Mouse (Mus musculus): ENCODE measurements around the gene Kdr. TPM values are rescaled to one million over a fixed set of nuclear protein-coding genes. Genes with fewer than 3 reads are reported as not detected.

Gene Kdr
- polyA plus RNA-seq, 1 experiment from 2014 or later = 25.5 TPM

GRCm38 (mm10) chr5:75954778-75955330 is 23.4 kb downstream of the Kdr start:
- no peak overlapping the region for H3K27ac ChIP-seq
- H3K4me3 ChIP-seq (replicated peaks) = no peak overlapping the region
- 87% methylated on average over 3 of the region's 3 CpGs for WGBS
- ATAC-seq = no peak
- H3K9ac ChIP-seq = no peak overlapping the region
- no peaks in the 10 kb centered on the region for H3K27me3 ChIP-seq (replicated peaks)
- H3K4me2 ChIP-seq (replicated peaks) = no peak overlapping the region
- H3K9me3 ChIP-seq = no peaks in the 10 kb centered on the region
- H3K4me1 ChIP-seq (replicated peaks) = no peaks in the 10 kb centered on the region
- H3K36me3 ChIP-seq = no peaks in the 10 kb centered on the region

GRCm38 (mm10) chr5:75954218-75954617 is 24.0 kb downstream of the Kdr start:
- H3K27me3 ChIP-seq (replicated peaks) = no peaks in the 10 kb centered on the region
- no peak overlapping the region for H3K27ac ChIP-seq
- WGBS = 74% methylated on average over 3 of the region's 3 CpGs
- no peak overlapping the region for H3K4me2 ChIP-seq (replicated peaks)
- no peaks in the 10 kb centered on the region for H3K4me1 ChIP-seq (replicated peaks)
- H3K9me3 ChIP-seq = no peaks in the 10 kb centered on the region
- no peak overlapping the region for H3K9ac ChIP-seq
- ATAC-seq = no peak
- no peak overlapping the region for H3K4me3 ChIP-seq (replicated peaks)
- no peaks in the 10 kb centered on the region for H3K36me3 ChIP-seq

GRCm38 (mm10) chr5:75952131-75952795 is 26.0 kb downstream of the Kdr start:
- WGBS = 84% methylated on average over 8 of the region's 8 CpGs
- Histone ChIP-seq H3K4me2 (replicated peaks) (no peak overlapping the region), H3K9ac (no peak overlapping the region), H3K36me3 (no peaks in the 10 kb centered on the region), H3K4me3 (replicated peaks) (no peak overlapping the region), H3K4me1 (replicated peaks) (no peaks in the 10 kb centered on the region), H3K27ac (no peak overlapping the region), H3K27me3 (replicated peaks) (no peaks in the 10 kb centered on the region), H3K9me3 (no peaks in the 10 kb centered on the region)
- no peak for ATAC-seq

- Histone ChIP-seq H3K36me3 (no peaks in the 10 kb centered on the region), H3K9ac (no peak overlapping the region), H3K9me3 (no peaks in the 10 kb centered on the region), H3K4me2 (replicated peaks) (no peak overlapping the region), H3K27me3 (replicated peaks) (no peaks in the 10 kb centered on the region), H3K27ac (no peak overlapping the region), H3K4me3 (replicated peaks) (no peak overlapping the region), H3K4me1 (replicated peaks) (no peaks in the 10 kb centered on the region)
- no peak for ATAC-seq
- WGBS = 59% methylated on average over 2 of the region's 2 CpGs
Observed at GRCm38 (mm10) chr5:75950866-75951265, 27.4 kb downstream of the Kdr start.

- Histone ChIP-seq H3K4me1 (replicated peaks) (no peaks in the 10 kb centered on the region), H3K9ac (no peak overlapping the region), H3K4me2 (replicated peaks) (no peak overlapping the region), H3K9me3 (no peaks in the 10 kb centered on the region), H3K4me3 (replicated peaks) (no peak overlapping the region), H3K27ac (no peak overlapping the region), H3K27me3 (replicated peaks) (no peaks in the 10 kb centered on the region), H3K36me3 (no peaks in the 10 kb centered on the region)
- WGBS = 65% methylated on average over 4 of the region's 4 CpGs
- ATAC-seq = no peak
Observed at GRCm38 (mm10) chr5:75945394-75945793, 32.9 kb downstream of the Kdr start.

- Histone ChIP-seq H3K4me1 (replicated peaks) (0 out of 2 replicates have a peak, but pooled peaks cover 3% of the 10 kb centered on the region), H3K36me3 (no peaks in the 10 kb centered on the region), H3K27me3 (replicated peaks) (no peaks in the 10 kb centered on the region), H3K9ac (no peak overlapping the region), H3K4me3 (replicated peaks) (no peak overlapping the region), H3K9me3 (no peaks in the 10 kb centered on the region), H3K4me2 (replicated peaks) (no peak overlapping the region), H3K27ac (no peak overlapping the region)
- 94% methylated on average over 6 of the region's 6 CpGs for WGBS
- ATAC-seq = no peak
Observed at GRCm38 (mm10) chr5:75943301-75943700, 35.0 kb downstream of the Kdr start.

GRCm38 (mm10) chr5:75941775-75942580 is 36.3 kb downstream of the Kdr start:
- H3K4me3 ChIP-seq (replicated peaks) = no peak overlapping the region
- H3K9ac ChIP-seq = no peak overlapping the region
- H3K27me3 ChIP-seq (replicated peaks) = no peaks in the 10 kb centered on the region
- H3K9me3 ChIP-seq = no peaks in the 10 kb centered on the region
- no peak overlapping the region for H3K4me2 ChIP-seq (replicated peaks)
- 0 out of 2 replicates have a peak, but pooled peaks cover 3% of the 10 kb centered on the region for H3K4me1 ChIP-seq (replicated peaks)
- no peak overlapping the region for H3K27ac ChIP-seq
- no peaks in the 10 kb centered on the region for H3K36me3 ChIP-seq
- 82% methylated on average over 11 of the region's 11 CpGs for WGBS
- ATAC-seq = no peak

GRCm38 (mm10) chr5:75939144-75939732 is 39.0 kb downstream of the Kdr start:
- no peaks in the 10 kb centered on the region for H3K27me3 ChIP-seq (replicated peaks)
- WGBS = 31% methylated on average over 8 of the region's 8 CpGs
- ATAC-seq = peak; percentile 69; the same call in 1 of the 2 replicates

GRCm38 (mm10) chr5:75938012-75938411 is 40.2 kb downstream of the Kdr start:
- H3K9me3 ChIP-seq = no peaks in the 10 kb centered on the region
- no peak overlapping the region for H3K4me2 ChIP-seq (replicated peaks)
- no peak overlapping the region for H3K27ac ChIP-seq
- H3K9ac ChIP-seq = no peak overlapping the region
- no peaks in the 10 kb centered on the region for H3K27me3 ChIP-seq (replicated peaks)
- no peak for ATAC-seq
- 0 out of 2 replicates have a peak, but pooled peaks cover 3% of the 10 kb centered on the region for H3K4me1 ChIP-seq (replicated peaks)
- H3K4me3 ChIP-seq (replicated peaks) = no peak overlapping the region
- WGBS = 67% methylated on average over 4 of the region's 4 CpGs
- H3K36me3 ChIP-seq = no peaks in the 10 kb centered on the region

More at GRCm38 (mm10) chr5:75939144-75939732, 39.0 kb downstream of the Kdr start:
- H3K9ac ChIP-seq = no peak overlapping the region
- 0 out of 2 replicates have a peak, but pooled peaks cover 3% of the 10 kb centered on the region for H3K4me1 ChIP-seq (replicated peaks)
- no peak overlapping the region for H3K4me3 ChIP-seq (replicated peaks)
- H3K36me3 ChIP-seq = no peaks in the 10 kb centered on the region
- no peak overlapping the region for H3K4me2 ChIP-seq (replicated peaks)
- H3K27ac ChIP-seq = 0 out of 2 replicates have a peak overlapping the region, but pooled peaks have one; percentile 27
- no peaks in the 10 kb centered on the region for H3K9me3 ChIP-seq

- 0 out of 2 replicates have a peak, but pooled peaks cover 3% of the 10 kb centered on the region for H3K4me1 ChIP-seq (replicated peaks)
- H3K4me3 ChIP-seq (replicated peaks) = no peak overlapping the region
- no peaks in the 10 kb centered on the region for H3K36me3 ChIP-seq
- 78% methylated on average over 6 of the region's 6 CpGs for WGBS
- H3K27ac ChIP-seq = no peak overlapping the region
- ATAC-seq = no peak
- no peaks in the 10 kb centered on the region for H3K27me3 ChIP-seq (replicated peaks)
- no peaks in the 10 kb centered on the region for H3K9me3 ChIP-seq
- no peak overlapping the region for H3K4me2 ChIP-seq (replicated peaks)
- no peak overlapping the region for H3K9ac ChIP-seq
Observed at GRCm38 (mm10) chr5:75936223-75936622, 42.0 kb downstream of the Kdr start.

- no peak for ATAC-seq
- no peaks in the 10 kb centered on the region for H3K27me3 ChIP-seq (replicated peaks)
- 79% methylated on average over 8 of the region's 8 CpGs for WGBS
Observed at GRCm38 (mm10) chr5:75935225-75935624, 43.0 kb downstream of the Kdr start.

GRCm38 (mm10) chr5:75934201-75934600 is 44.1 kb downstream of the Kdr start:
- no peak overlapping the region for H3K4me2 ChIP-seq (replicated peaks)
- no peaks in the 10 kb centered on the region for H3K36me3 ChIP-seq
- H3K27ac ChIP-seq = no peak overlapping the region
- H3K4me1 ChIP-seq (replicated peaks) = no peaks in the 10 kb centered on the region
- H3K9me3 ChIP-seq = no peaks in the 10 kb centered on the region
- 84% methylated on average over 10 of the region's 10 CpGs for WGBS
- H3K4me3 ChIP-seq (replicated peaks) = no peak overlapping the region
- no peak overlapping the region for H3K9ac ChIP-seq
- H3K27me3 ChIP-seq (replicated peaks) = no peaks in the 10 kb centered on the region
- no peak for ATAC-seq

More at GRCm38 (mm10) chr5:75935225-75935624, 43.0 kb downstream of the Kdr start:
- Histone ChIP-seq H3K27ac (no peak overlapping the region), H3K4me2 (replicated peaks) (no peak overlapping the region), H3K36me3 (no peaks in the 10 kb centered on the region), H3K4me3 (replicated peaks) (no peak overlapping the region), H3K9ac (no peak overlapping the region), H3K4me1 (replicated peaks) (0 out of 2 replicates have a peak, but pooled peaks cover 3% of the 10 kb centered on the region), H3K9me3 (no peaks in the 10 kb centered on the region)

All from intestine, embryonic 15.5 days (tissue).